Mouse (Mus musculus): ENCODE results near the gene Klhl42. TPM values are rescaled to one million over a fixed set of nuclear protein-coding genes. Genes with fewer than 3 reads are reported as not detected.

The Klhl42 gene
- polyA plus RNA-seq, 1 experiment from 2014 or later, result 9.7 TPM

DNA sequence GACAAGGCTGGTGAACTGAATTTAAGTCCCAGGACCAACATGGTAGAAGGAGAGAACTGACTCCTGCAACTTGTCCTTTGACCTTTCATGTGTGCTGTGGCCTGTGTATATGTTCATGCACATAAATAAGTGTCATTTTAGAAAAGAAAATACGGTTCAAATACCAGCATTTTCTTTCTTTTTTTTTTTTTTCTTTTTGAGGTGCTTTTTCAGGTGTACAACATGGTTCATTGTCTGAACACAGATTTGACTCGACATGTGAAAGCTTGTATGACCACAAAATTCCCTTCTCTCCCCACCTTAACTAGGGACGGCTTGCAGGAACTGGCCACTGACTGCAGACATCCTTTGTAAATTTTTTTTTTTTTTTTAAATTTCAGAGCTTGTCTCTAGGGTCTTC is 5.8 kb downstream of the Klhl42 start:
- no peak for ATAC-seq (ENCODE audit: low read depth)
- H3K27me3 ChIP-seq (ENCODE audit: control insufficient read depth, insufficient read depth, low read length), result no peaks in the 10 kb centered on the region
- H3K4me2 ChIP-seq (ENCODE audit: low read depth, low read length), result no peak overlapping the region
- 91% methylated on average over 3 of the region's 3 CpGs for WGBS
- no peaks in the 10 kb centered on the region for H3K36me3 ChIP-seq (ENCODE audit: control insufficient read depth, insufficient read depth, low read length)
- peaks cover 17% of the 10 kb centered on the region for H3K4me1 ChIP-seq (ENCODE audit: control insufficient read depth, insufficient read depth, low read length)
- no peak overlapping the region for H3K27ac ChIP-seq (ENCODE audit: low read depth, low read length)
- no peaks in the 10 kb centered on the region for H3K9me3 ChIP-seq (ENCODE audit: control insufficient read depth, low read length)
- H3K4me3 ChIP-seq (ENCODE audit: low read depth, low read length), result no peak overlapping the region
- no peak overlapping the region for H3K9ac ChIP-seq (replicated peaks; ENCODE audit: low read depth, low read length)

DNA sequence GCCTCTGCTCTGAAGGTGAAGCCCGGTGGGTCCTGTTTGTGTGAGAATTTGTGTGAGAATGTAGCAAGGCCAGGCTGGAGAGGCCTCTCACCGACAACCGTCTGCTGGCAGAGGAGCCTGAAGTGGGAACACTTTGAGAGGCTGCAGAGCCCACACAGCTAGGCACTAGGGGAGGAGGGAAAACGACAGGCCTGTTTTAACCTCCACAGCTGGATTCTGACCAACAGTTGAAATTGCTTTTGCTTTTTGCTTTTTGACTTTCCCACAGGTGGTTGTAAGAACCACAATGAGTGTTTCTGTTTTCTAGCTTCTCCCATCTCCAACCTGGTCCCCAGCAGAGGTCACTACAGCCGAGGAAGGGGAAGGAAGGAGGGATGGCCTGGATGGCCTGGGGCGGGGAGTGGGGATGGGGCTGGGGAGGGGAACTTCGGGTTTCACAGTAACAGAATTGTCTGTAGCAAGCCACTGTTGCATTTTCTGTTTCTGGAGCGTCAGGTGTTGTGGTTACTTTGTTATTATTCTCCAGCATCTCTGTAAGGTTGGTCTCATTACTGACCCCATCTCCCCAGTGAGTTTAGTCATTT is 6.3 kb downstream of the Klhl42 start:
- no peak overlapping the region for H3K9ac ChIP-seq (replicated peaks; ENCODE audit: low read depth, low read length)
- no peak overlapping the region for H3K4me2 ChIP-seq (ENCODE audit: low read depth, low read length)
- H3K4me1 ChIP-seq (ENCODE audit: control insufficient read depth, insufficient read depth, low read length), result peaks cover 14% of the 10 kb centered on the region
- no peaks in the 10 kb centered on the region for H3K27me3 ChIP-seq (ENCODE audit: control insufficient read depth, insufficient read depth, low read length)
- H3K4me3 ChIP-seq (ENCODE audit: low read depth, low read length), result no peak overlapping the region
- H3K9me3 ChIP-seq (ENCODE audit: control insufficient read depth, low read length), result no peaks in the 10 kb centered on the region
- 56% methylated on average over 8 of the region's 8 CpGs for WGBS
- H3K36me3 ChIP-seq (ENCODE audit: control insufficient read depth, insufficient read depth, low read length), result no peaks in the 10 kb centered on the region
- no peak overlapping the region for H3K27ac ChIP-seq (ENCODE audit: low read depth, low read length)
- ATAC-seq (ENCODE audit: low read depth), result no peak

DNA sequence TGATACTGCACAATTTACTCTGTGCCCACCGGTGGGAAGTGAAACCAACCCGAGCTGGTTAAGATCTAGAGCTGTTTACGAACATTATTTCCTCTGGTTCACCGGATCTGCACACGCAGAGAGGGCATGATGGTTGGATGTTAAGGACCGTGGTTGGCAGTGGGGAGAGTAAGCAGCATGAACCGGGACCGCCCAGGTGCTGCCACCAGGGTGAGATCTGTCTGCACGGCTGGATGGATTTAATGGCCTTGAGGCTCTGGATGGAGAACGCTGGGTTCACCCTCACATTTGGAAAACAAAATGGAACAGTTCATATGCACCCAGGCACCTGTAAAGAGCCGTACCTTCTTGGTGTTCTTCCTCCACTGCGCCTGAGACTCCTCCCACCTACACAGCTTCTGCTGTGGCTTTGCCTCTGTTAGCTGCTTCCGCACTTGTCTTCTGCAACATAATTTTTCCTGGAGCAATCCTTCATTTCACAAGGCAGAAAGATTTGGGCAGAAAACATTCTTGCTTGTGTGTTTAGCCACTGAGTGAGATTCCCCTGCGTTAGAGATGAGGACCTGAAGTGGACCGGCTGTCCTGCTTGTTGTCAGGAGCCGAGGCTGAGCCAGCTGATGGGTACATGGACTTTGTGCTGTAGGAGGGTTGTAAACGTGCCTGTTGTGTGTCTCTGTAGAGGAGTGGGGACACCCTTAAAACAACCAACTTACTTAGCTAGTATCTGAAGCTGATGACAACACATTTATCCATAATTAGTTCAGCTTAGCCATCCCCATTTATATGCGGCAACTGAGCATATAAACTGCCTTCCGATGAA is 8.5 kb downstream of the Klhl42 start:
- no peaks in the 10 kb centered on the region for H3K27me3 ChIP-seq (ENCODE audit: control insufficient read depth, insufficient read depth, low read length)
- H3K4me1 ChIP-seq (ENCODE audit: control insufficient read depth, insufficient read depth, low read length), result 0 out of 2 replicates have a peak, but pooled peaks cover under 1% of the 10 kb centered on the region
- H3K36me3 ChIP-seq (ENCODE audit: control insufficient read depth, insufficient read depth, low read length), result no peaks in the 10 kb centered on the region
- H3K4me2 ChIP-seq (ENCODE audit: low read depth, low read length), result no peak overlapping the region
- H3K9me3 ChIP-seq (ENCODE audit: control insufficient read depth, low read length), result no peaks in the 10 kb centered on the region
- no peak overlapping the region for H3K4me3 ChIP-seq (ENCODE audit: low read depth, low read length)
- no peak overlapping the region for H3K27ac ChIP-seq (ENCODE audit: low read depth, low read length)
- 72% methylated on average over 19 of the region's 19 CpGs for WGBS
- H3K9ac ChIP-seq (replicated peaks; ENCODE audit: low read depth, low read length), result no peak overlapping the region
- ATAC-seq (ENCODE audit: low read depth), result no peak

DNA sequence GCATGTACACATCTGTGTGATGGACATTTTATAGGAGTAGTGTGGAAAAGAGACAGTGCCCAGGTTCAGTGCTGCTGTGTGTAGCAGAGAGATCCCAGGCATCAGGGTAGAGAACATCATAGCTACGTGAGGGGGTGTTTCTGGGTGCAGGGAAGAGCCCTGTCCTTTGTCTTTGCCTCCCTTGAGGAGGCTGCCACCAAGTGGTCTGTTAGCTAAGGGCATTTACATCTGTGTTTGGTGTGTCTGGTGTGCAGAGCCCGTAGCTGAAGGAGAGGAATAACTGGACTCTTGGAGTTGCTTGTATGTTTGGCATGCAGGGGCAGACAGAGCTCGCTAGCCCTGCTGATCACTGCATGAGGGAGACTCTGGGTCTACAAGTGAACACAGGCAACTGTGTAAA is 11.1 kb downstream of the Klhl42 start:
- ATAC-seq (ENCODE audit: low read depth), result no peak
- no peaks in the 10 kb centered on the region for H3K4me1 ChIP-seq (ENCODE audit: control insufficient read depth, insufficient read depth, low read length)
- no peak overlapping the region for H3K4me3 ChIP-seq (ENCODE audit: low read depth, low read length)
- no peaks in the 10 kb centered on the region for H3K27me3 ChIP-seq (ENCODE audit: control insufficient read depth, insufficient read depth, low read length)
- H3K27ac ChIP-seq (ENCODE audit: low read depth, low read length), result no peak overlapping the region
- no peak overlapping the region for H3K4me2 ChIP-seq (ENCODE audit: low read depth, low read length)
- H3K36me3 ChIP-seq (ENCODE audit: control insufficient read depth, insufficient read depth, low read length), result no peaks in the 10 kb centered on the region; the same call in 1 of the 2 replicates
- no peaks in the 10 kb centered on the region for H3K9me3 ChIP-seq (ENCODE audit: control insufficient read depth, low read length)
- 88% methylated on average over 3 of the region's 3 CpGs for WGBS
- no peak overlapping the region for H3K9ac ChIP-seq (replicated peaks; ENCODE audit: low read depth, low read length)

DNA sequence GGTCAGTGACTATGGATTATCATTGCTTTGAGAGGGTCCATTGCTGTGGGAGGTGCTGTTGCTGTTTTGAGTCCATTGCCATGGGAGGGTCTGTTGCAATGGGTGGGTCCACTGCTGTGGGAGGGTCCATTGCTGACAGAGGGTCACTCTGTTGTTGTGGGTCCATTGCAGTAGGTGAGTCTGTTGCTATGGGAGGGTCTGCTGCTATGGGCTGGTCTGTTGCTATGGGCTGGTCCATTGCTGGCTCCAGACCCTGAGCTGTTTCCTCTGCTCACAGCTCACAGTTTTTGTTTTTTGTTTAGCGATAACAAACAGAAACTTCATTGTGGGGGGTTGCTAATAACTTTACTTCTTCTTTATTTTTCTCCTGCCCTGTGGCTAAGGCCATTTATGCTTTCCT is 14.3 kb downstream of the Klhl42 start:
- H3K36me3 ChIP-seq (ENCODE audit: control insufficient read depth, insufficient read depth, low read length), result peaks cover 18% of the 10 kb centered on the region
- H3K4me3 ChIP-seq (ENCODE audit: low read depth, low read length), result no peak overlapping the region
- H3K4me2 ChIP-seq (ENCODE audit: low read depth, low read length), result no peak overlapping the region
- no peaks in the 10 kb centered on the region for H3K27me3 ChIP-seq (ENCODE audit: control insufficient read depth, insufficient read depth, low read length)
- no peak overlapping the region for H3K9ac ChIP-seq (replicated peaks; ENCODE audit: low read depth, low read length)
- H3K4me1 ChIP-seq (ENCODE audit: control insufficient read depth, insufficient read depth, low read length), result no peaks in the 10 kb centered on the region
- no peaks in the 10 kb centered on the region for H3K9me3 ChIP-seq (ENCODE audit: control insufficient read depth, low read length)
- no peak; the same call in 1 of the 2 replicates for ATAC-seq (ENCODE audit: low read depth)
- H3K27ac ChIP-seq (ENCODE audit: low read depth, low read length), result no peak overlapping the region
- 88% methylated on average over 1 of the region's 1 CpGs for WGBS

DNA sequence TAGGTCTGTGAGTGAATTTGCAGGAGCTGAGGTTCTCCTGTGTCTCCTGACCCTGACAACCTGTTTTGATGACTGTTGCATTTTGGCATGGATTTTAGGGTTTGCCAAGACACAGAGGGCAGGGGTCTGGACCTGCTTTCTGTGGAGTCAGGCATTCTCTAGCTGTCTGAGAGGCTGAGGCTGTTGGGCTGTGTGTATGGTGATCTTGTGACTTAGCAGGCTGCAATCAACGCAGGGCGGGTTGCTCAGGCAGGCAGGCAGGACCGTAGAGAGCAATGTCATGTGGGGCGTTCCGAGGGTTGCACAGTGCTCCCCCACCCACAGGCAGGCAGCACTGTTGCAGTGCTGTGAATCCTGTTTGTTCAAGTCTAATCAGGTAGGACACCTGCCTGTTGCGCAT is 15.5 kb downstream of the Klhl42 start:
- no peaks in the 10 kb centered on the region for H3K27me3 ChIP-seq (ENCODE audit: control insufficient read depth, insufficient read depth, low read length)
- 97% methylated on average over 6 of the region's 6 CpGs for WGBS
- no peak overlapping the region for H3K4me2 ChIP-seq (ENCODE audit: low read depth, low read length)

DNA sequence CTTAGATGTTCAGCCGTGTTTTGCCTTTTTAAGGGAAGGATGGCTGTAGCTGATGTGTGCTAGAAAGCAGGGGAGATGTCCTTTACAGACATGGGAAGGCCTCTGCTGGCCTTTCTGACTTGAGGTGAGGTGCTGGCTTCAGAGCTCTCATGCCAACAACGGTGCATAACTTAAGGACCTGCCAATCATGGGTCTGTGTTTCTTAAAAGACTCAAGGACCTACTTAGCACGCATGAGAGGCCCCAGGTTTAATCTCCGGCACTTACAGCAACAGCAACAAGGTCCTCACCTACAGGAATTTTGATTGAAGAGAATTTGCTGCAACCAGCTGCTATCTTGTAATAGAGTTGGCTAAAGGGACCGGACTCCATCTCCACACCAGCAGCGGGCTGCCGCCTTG is 18.1 kb downstream of the Klhl42 start:
- 93% methylated on average over 7 of the region's 7 CpGs for WGBS
- no peak overlapping the region for H3K27ac ChIP-seq (ENCODE audit: low read depth, low read length)
- H3K36me3 ChIP-seq (ENCODE audit: control insufficient read depth, insufficient read depth, low read length), result peaks cover 19% of the 10 kb centered on the region
- ATAC-seq (ENCODE audit: low read depth), result no peak
- no peaks in the 10 kb centered on the region for H3K9me3 ChIP-seq (ENCODE audit: control insufficient read depth, low read length)
- no peak overlapping the region for H3K9ac ChIP-seq (replicated peaks; ENCODE audit: low read depth, low read length)
- H3K4me1 ChIP-seq (ENCODE audit: control insufficient read depth, insufficient read depth, low read length), result no peaks in the 10 kb centered on the region
- H3K27me3 ChIP-seq (ENCODE audit: control insufficient read depth, insufficient read depth, low read length), result no peaks in the 10 kb centered on the region
- no peak overlapping the region for H3K4me3 ChIP-seq (ENCODE audit: low read depth, low read length)
- no peak overlapping the region for H3K4me2 ChIP-seq (ENCODE audit: low read depth, low read length)

More for the DNA sequence above, 15.5 kb downstream of the Klhl42 start:
- Histone ChIP-seq H3K4me1 (ENCODE audit: control insufficient read depth, insufficient read depth, low read length) (no peaks in the 10 kb centered on the region), H3K36me3 (ENCODE audit: control insufficient read depth, insufficient read depth, low read length) (peaks cover 19% of the 10 kb centered on the region), H3K4me3 (ENCODE audit: low read depth, low read length) (no peak overlapping the region), H3K27ac (ENCODE audit: low read depth, low read length) (no peak overlapping the region), H3K9ac (replicated peaks; ENCODE audit: low read depth, low read length) (no peak overlapping the region), H3K9me3 (ENCODE audit: control insufficient read depth, low read length) (no peaks in the 10 kb centered on the region)
- ATAC-seq (ENCODE audit: low read depth), result no peak

DNA sequence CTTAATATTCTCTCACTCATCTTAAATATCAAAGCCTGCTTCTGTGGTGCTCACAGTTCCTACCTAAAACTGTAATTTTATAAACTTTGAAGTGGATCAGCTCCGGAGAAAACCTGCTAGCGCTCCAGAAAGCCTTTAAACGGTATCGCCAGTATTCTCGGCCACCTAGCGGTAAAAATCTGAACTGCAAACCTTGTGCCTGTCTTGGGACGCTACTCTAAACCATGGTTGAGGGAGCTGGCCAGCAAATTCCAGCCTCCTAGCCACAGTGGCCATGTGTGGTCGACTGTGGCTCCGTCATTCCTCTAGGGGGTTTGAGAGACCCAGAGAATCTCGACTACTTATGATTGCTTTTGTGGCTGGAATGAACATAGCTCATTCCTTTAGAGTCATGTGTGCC is 25.4 kb downstream of the Klhl42 start:
- ATAC-seq (ENCODE audit: low read depth), result peak; percentile 84
- whole genome bisulfite sequencing, result 6% methylated on average over 10 of the region's 10 CpGs
- Histone ChIP-seq H3K36me3 (ENCODE audit: control insufficient read depth, insufficient read depth, low read length) (no peaks in the 10 kb centered on the region; the same call in 1 of the 2 replicates), H3K27me3 (ENCODE audit: control insufficient read depth, insufficient read depth, low read length) (no peaks in the 10 kb centered on the region), H3K4me1 (ENCODE audit: control insufficient read depth, insufficient read depth, low read length) (no peaks in the 10 kb centered on the region), H3K9me3 (ENCODE audit: control insufficient read depth, low read length) (no peaks in the 10 kb centered on the region), H3K4me2 (ENCODE audit: low read depth, low read length) (no peak overlapping the region), H3K9ac (replicated peaks; ENCODE audit: low read depth, low read length) (no peak overlapping the region), H3K4me3 (ENCODE audit: low read depth, low read length) (no peak overlapping the region), H3K27ac (ENCODE audit: low read depth, low read length) (no peak overlapping the region)

DNA sequence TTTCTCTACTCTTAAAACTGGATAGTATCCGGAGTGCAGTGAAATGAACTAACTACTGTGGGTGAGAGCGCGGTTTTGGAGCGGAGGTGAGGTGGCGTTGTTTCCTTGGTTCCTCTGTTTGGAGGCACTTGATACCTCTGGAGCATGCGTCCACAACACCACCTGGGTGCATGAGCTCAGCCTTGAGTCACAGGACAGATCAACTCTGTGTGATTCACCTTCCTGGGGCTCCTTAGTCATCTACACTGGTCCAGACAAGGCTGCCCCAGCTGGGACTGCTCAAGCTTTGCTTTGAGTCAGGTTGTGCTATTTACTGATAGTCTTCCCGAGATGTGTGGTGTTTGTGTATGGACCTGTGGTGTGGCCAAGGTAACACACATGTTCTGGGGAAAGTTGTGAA is 26.6 kb downstream of the Klhl42 start:
- Histone ChIP-seq H3K4me3 (ENCODE audit: low read depth, low read length) (no peak overlapping the region), H3K4me2 (ENCODE audit: low read depth, low read length) (no peak overlapping the region), H3K9ac (replicated peaks; ENCODE audit: low read depth, low read length) (no peak overlapping the region), H3K27me3 (ENCODE audit: control insufficient read depth, insufficient read depth, low read length) (no peaks in the 10 kb centered on the region), H3K27ac (ENCODE audit: low read depth, low read length) (no peak overlapping the region), H3K4me1 (ENCODE audit: control insufficient read depth, insufficient read depth, low read length) (no peaks in the 10 kb centered on the region), H3K9me3 (ENCODE audit: control insufficient read depth, low read length) (no peaks in the 10 kb centered on the region), H3K36me3 (ENCODE audit: control insufficient read depth, insufficient read depth, low read length) (no peaks in the 10 kb centered on the region)
- WGBS, result 95% methylated on average over 7 of the region's 7 CpGs
- ATAC-seq (ENCODE audit: low read depth), result no peak

All from neural tube, embryonic 14.5 days (tissue).